Mouse (Mus musculus) ovary, postnatal 14 days (tissue): Measurements from ENCODE around the gene Defa30.
"Not testable (repeated sequence)": the region's sequence is repeated elsewhere in the genome, so short reads cannot be mapped to it uniquely, and the experiment has no call there.

Source experiments
- DNase-seq: peaks from one replicate; pipeline ENCODE4 v3.0.0; 2022; ENCODE audit warnings: low spot score

The Defa30 gene

GRCm38 (mm10) chr8:21134342-21134741, at the start of gene Defa30:
Gene Defa30 (plus strand): TSS chr8:21134642.
- DNase-seq: not testable (repeated sequence)

- no peak for DNase-seq
Observed at GRCm38 (mm10) chr8:21093106-21093505, 41.3 kb upstream of the Defa30 start.

- not testable (repeated sequence) for DNase-seq
Observed at GRCm38 (mm10) chr8:21095950-21096349, 38.5 kb upstream of the Defa30 start, which contains the start of gene Gm14851. Gene Gm14851 (minus strand): TSS chr8:21096050.

GRCm38 (mm10) chr8:21161977-21162376, 27.5 kb downstream of the Defa30 start, which contains the start of gene Defa22:
Gene Defa22 (plus strand): TSS chr8:21162277.
- not testable (repeated sequence) for DNase-seq
